Mouse (Mus musculus) layer of hippocampus, postnatal 25 days (tissue): Measurements from ENCODE around the gene Mgea5. TPM values are rescaled to one million over a fixed set of nuclear protein-coding genes. Genes with fewer than 3 reads are reported as not detected.

Source experiments
- DNase-seq, 2 experiments: peaks; one replicate each; pipeline ENCODE4 v3.0.0; 2022; ENCODE audit warnings: mixed read lengths in 2 of 2, low spot score in 1 of 2; ENCODE audit errors: extremely low spot score in 1 of 2
- total RNA-seq, 2 experiments: library from RNA; stranded (reverse); gene quantifications; 2 replicates each; pipeline ENCODE4 v1.2.3; 2021

Mgea5 gene
- total RNA-seq, 2 experiments from 2014 or later = 147 to 148 TPM

- DNase-seq = no peak
Observed at GRCm38 (mm10) chr19:45736241-45736640, 47.4 kb downstream of the Mgea5 start.

- no peak for DNase-seq
Observed at GRCm38 (mm10) chr19:45734762-45735161, 48.9 kb downstream of the Mgea5 start.

- no peak for DNase-seq
Observed at GRCm38 (mm10) chr19:45734191-45734590, 49.4 kb downstream of the Mgea5 start.

DNA sequence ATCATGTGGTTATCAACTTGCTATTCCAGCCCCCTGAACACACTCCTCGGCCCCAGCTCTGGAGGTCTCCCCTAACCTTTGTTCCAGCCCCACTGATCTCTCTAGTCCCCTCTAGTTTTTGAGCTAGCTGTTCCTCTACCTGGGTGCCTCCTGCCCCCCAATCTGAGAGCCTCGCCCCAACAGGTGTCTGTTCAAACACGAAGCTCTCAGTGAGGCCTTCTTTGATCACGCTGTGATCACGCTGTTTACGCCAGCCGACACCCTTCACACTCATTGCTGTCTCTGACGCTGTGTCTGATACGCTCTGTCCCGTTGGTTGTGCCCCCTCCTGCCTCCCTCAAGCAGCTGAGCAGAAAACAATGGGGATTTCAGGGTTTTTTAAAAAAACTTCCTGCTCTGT, 50.1 kb downstream of the Mgea5 start:
- DNase-seq = no peak

- DNase-seq = no peak
Observed at GRCm38 (mm10) chr19:45731658-45732057, 52.0 kb downstream of the Mgea5 start.

GRCm38 (mm10) chr19:45730042-45730441, 53.6 kb downstream of the Mgea5 start:
- no peak for DNase-seq

- DNase-seq = no peak
Observed at GRCm38 (mm10) chr19:45727231-45727630, 56.4 kb downstream of the Mgea5 start.

- DNase-seq = no peak
Observed at GRCm38 (mm10) chr19:45725677-45726277, 57.9 kb downstream of the Mgea5 start.

DNA sequence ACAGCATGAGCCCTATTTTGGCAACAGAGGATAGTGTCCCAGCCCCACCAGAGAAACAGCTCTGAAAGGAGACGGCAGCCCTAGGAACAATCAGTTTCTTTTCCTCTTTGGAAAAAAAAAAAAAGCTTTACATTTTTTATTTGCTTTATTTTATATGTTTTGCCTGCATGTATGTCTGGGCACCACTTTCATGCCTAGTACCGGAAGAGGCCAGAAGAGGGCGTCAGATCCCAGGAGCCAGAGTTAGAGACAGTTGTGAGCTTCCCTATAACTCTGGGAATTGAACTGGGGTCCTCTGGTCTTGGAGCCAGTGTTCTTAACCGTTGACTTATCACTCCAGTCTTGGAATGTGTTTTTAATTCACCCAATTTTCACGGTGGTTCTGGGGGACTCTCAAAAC, 61.4 kb downstream of the Mgea5 start:
- no peak for DNase-seq

DNA sequence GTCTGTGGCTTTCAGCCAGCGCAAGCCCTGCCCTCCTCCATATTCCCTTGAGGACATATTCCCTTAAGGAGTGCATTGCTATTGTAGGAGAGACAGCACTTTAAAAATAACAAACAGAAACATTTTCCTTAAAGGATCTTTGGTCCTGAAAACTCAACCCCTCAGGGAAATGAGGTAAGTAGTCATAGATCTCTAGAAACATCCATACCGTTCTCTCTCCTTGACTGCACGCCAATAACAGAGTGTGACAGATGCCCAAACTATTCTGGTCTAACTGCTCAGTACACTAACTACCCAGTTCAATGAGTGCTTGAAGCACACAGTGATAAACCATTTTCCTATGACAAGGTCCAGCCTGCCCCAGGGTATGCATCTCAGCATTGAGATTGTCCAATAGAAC, 65.4 kb downstream of the Mgea5 start:
- DNase-seq = no peak

- peak; percentile 35 for DNase-seq
Observed at GRCm38 (mm10) chr19:45717493-45718220, 66.0 kb downstream of the Mgea5 start.

- no peak for DNase-seq
Observed at GRCm38 (mm10) chr19:45708704-45709103, 74.9 kb downstream of the Mgea5 start.

Other genes starting within 250 kb of the Mgea5 start
- 1 to 10 TPM; 8.3 to 9.4 TPM for gene Poll, start 223.3 kb downstream of the Mgea5 start, total RNA-seq
- 10 to 100 TPM; 58.9 to 62.1 TPM for gene Gm17018, start 223.2 kb downstream of the Mgea5 start, total RNA-seq
- gene Fbxw4, start 123.5 kb downstream of the Mgea5 start, total RNA-seq = 10 to 100 TPM; 34.2 to 36.9 TPM
- gene Fgf8, start 40.9 kb downstream of the Mgea5 start, total RNA-seq = not detected
- 10 to 100 TPM; 10.4 to 10.9 TPM for gene Npm3, start 34.2 kb downstream of the Mgea5 start, total RNA-seq
- 100 to 1,000 TPM; 229 to 230 TPM for gene Kcnip2, start 32.2 kb upstream of the Mgea5 start, total RNA-seq
- gene Armh3, start 214.7 kb upstream of the Mgea5 start, total RNA-seq = 10 to 100 TPM; 19.9 to 20.3 TPM
- 1 to 10 TPM; 4.9 to 7.3 TPM for gene Hps6, start 219.7 kb upstream of the Mgea5 start, total RNA-seq